Mouse (Mus musculus) brown adipose tissue, adult 24 weeks (tissue): Measurements from ENCODE around the gene Wdr82. TPM values are rescaled to one million over a fixed set of nuclear protein-coding genes. Genes with fewer than 3 reads are reported as not detected.

ENCODE experiments used
- H3K27ac ChIP-seq: fragments of 200-500 bp; replicated peaks from 2 replicates; pipeline ENCODE4 v1.5.1; 2012; ENCODE audit warnings: low read depth, mild to moderate bottlenecking, low read length
- H3K4me1 ChIP-seq: fragments of 200-500 bp; 2 replicates; pipeline ENCODE4 v1.6.1; 2012; ENCODE audit warnings: low read length, mixed read lengths; ENCODE audit not compliant: control insufficient read depth, insufficient read depth, insufficient read length
- H3K4me3 ChIP-seq: fragments of 200-500 bp; 2 replicates; pipeline ENCODE4 v1.5.1; 2012; ENCODE audit warnings: low read depth, mild to moderate bottlenecking, low read length, moderate library complexity; ENCODE audit not compliant: insufficient read depth
- polyA plus RNA-seq: library from polyadenylated mRNA; stranded (reverse); fragments of >200 nt; gene quantifications from 2 replicates; pipeline ENCODE4 v1.2.4, GENCODE M21; 2012; ENCODE audit not compliant: missing spikeins, insufficient read depth, insufficient read length

Gene Wdr82
- polyA plus RNA-seq, 1 experiment, result 19.7 TPM

DNA sequence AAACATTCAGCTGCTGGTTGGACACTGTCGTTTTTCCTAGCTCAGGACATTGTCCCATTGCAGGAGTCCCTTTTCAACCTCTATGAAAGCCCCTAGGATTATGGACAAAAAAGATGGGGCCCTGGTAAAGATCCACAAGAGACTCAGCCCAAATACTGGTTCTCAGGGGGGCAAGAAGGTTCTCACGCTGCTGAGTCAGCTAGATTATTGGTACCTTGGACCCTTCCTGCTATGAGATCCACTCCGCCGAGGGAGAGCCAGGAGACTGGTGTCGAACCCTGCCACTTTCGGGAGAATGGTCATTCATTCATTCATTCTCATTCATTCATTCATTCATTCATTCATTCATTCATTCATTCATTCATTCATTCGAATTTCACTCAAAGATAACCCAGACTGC is 46.2 kb downstream of the Wdr82 start:
- Histone ChIP-seq H3K4me1 (no peaks in the 10 kb centered on the region), H3K27ac (no peak overlapping the region), H3K4me3 (no peak overlapping the region)

DNA sequence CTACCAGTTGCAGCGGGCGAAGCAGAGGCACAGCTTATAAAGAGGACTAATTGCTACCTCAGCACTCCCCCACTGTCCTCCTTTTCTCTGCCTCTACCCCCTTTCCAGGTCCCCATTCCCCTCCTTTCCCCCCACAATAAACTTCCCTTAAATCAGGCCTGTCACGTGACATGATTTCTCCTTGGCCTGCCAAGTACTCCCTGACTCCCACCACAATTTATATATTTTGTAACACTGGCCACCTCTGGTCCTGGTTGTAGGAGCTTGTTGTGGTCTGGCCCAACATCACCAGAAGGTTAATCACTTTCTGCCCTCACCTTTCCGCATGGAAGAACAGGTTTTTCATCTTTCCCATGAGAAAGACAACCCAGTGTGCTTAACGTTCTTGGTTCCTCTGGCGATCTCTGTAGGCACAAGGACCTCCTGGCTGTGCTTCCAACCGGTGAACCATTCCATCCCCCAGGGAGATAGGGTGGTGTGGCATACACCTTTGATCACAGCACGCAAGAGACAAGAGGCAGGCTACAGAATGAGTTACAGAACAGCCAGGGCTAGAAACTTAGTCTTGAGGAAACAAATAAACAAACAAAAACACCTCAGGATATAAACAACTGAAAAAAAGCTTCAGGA is 50.3 kb downstream of the Wdr82 start:
- H3K4me1 ChIP-seq, result peaks cover 4% of the 10 kb centered on the region; the same call in 1 of the 2 replicates
- no peak overlapping the region for H3K27ac ChIP-seq
- H3K4me3 ChIP-seq, result no peak overlapping the region

DNA sequence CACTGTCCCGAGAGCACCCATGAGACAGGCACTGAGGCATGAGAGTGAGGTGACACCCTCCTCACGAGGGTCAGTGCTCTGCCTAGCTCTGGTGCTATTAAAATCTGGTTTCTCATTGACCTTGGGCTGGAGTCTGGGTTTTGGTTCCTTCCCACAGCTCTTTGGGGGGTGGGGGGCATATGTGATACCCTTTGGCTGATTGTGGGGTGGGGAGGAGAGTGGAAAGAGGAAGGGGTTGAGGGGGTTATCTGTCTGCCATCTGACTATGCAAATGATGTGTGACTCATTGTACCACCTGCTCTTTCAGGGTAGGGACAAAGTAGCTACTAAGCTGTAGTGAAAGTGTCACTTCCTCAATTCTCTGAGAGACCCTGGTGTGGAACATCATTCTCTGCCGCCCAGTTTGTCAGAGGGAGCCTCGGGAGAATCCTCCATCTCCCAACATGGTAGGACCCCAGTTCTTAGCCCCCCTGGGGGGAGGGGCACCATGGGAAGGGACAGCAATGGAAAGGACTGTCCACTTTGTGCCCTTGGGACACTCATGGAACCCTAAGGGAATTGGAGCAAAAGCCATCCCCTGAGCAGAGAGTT is 51.6 kb downstream of the Wdr82 start, which contains the start of gene Tlr9:
Tlr9 (plus strand) TSS at position 338 of the 591 bp plus-strand sequence.
- H3K27ac ChIP-seq, result peak within 1 kb of the TSS; percentile 63; the same call in 1 of the 2 replicates
- H3K4me3 ChIP-seq, result peak within 1 kb of the TSS; percentile 31; the same call in 1 of the 2 replicates

DNA sequence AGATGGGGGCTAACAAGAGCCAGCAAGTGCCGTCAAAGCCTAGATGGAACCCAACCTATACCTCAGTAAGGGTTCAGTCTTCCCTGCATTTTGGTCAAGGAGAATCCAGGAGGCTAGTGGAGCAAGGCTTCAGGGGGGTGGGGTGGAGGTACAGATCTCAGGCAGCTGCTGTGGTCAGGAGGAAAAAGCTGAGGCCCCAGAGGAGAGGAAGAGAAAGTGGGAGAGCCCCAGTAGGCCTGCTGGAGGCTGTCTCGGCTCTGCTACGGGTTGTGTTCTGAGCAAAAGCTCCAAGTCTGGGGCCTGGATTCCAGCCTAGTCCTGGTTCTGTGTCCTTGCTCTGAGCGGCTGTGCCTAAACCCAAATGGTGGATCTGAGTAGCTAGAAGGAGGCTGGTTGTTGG is 52.3 kb downstream of the Wdr82 start:
- peaks cover 4% of the 10 kb centered on the region; the same call in 1 of the 2 replicates for H3K4me1 ChIP-seq
- peak overlapping the region; percentile 63; the same call in 1 of the 2 replicates for H3K27ac ChIP-seq
- peak overlapping the region; percentile 31; the same call in 1 of the 2 replicates for H3K4me3 ChIP-seq

More for the DNA sequence above, 51.6 kb downstream of the Wdr82 start, which contains the start of gene Tlr9:
- peaks cover 4% of the 10 kb centered on the region; the same call in 1 of the 2 replicates for H3K4me1 ChIP-seq

DNA sequence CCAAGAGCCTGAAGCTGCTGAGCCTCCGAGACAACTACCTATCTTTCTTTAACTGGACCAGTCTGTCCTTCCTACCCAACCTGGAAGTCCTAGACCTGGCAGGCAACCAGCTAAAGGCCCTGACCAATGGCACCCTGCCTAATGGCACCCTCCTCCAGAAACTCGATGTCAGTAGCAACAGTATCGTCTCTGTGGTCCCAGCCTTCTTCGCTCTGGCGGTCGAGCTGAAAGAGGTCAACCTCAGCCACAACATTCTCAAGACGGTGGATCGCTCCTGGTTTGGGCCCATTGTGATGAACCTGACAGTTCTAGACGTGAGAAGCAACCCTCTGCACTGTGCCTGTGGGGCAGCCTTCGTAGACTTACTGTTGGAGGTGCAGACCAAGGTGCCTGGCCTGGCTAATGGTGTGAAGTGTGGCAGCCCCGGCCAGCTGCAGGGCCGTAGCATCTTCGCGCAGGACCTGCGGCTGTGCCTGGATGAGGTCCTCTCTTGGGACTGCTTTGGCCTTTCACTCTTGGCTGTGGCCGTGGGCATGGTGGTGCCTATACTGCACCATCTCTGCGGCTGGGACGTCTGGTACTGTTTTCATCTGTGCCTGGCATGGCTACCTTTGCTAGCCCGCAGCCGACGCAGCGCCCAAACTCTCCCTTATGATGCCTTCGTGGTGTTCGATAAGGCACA is 54.9 kb downstream of the Wdr82 start:
- Histone ChIP-seq H3K4me1 (peaks cover 4% of the 10 kb centered on the region; the same call in 1 of the 2 replicates), H3K4me3 (peak overlapping the region; percentile 11), H3K27ac (no peak overlapping the region)

DNA sequence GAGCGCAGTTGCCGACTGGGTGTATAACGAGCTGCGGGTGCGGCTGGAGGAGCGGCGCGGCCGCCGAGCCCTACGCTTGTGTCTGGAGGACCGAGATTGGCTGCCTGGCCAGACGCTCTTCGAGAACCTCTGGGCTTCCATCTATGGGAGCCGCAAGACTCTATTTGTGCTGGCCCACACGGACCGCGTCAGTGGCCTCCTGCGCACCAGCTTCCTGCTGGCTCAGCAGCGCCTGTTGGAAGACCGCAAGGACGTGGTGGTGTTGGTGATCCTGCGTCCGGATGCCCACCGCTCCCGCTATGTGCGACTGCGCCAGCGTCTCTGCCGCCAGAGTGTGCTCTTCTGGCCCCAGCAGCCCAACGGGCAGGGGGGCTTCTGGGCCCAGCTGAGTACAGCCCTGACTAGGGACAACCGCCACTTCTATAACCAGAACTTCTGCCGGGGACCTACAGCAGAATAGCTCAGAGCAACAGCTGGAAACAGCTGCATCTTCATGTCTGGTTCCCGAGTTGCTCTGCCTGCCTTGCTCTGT is 55.5 kb downstream of the Wdr82 start:
- Histone ChIP-seq H3K4me1 (peaks cover 4% of the 10 kb centered on the region; the same call in 1 of the 2 replicates), H3K27ac (no peak overlapping the region)

DNA sequence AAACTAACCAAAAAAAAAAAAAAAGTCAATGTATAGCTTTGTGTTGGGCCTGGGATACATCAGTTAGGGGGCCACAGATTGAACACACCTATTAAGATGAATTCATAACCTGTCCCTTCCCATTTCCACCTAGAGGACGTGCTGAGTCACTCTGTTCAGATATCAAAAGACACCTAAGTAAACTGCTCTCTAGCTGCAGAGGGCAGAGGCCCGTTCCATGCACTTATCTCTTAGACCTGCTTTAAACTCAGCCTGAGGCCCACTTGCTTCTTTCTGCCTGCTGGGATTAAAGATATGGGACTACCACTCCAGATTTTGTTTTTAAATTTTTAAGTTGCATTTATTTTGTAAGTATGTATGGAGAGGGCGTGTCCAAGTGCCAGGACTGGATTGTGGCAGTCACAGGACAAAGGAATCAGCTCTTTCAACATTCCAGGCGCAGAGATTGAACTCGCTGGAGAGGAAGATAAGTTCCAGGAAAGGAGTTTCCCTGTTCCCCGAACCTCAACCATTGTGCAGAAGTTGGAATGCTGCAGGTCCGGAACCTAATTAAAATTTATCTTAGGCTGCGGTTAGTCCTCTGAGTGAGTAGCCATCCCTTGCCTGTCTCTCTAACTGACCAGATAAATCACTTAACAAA is 57.2 kb downstream of the Wdr82 start:
- no peak overlapping the region for H3K4me3 ChIP-seq
- H3K4me1 ChIP-seq, result peaks cover 4% of the 10 kb centered on the region; the same call in 1 of the 2 replicates
- no peak overlapping the region for H3K27ac ChIP-seq

More for the DNA sequence above, 55.5 kb downstream of the Wdr82 start:
- H3K4me3 ChIP-seq, result peak overlapping the region; percentile 11

DNA sequence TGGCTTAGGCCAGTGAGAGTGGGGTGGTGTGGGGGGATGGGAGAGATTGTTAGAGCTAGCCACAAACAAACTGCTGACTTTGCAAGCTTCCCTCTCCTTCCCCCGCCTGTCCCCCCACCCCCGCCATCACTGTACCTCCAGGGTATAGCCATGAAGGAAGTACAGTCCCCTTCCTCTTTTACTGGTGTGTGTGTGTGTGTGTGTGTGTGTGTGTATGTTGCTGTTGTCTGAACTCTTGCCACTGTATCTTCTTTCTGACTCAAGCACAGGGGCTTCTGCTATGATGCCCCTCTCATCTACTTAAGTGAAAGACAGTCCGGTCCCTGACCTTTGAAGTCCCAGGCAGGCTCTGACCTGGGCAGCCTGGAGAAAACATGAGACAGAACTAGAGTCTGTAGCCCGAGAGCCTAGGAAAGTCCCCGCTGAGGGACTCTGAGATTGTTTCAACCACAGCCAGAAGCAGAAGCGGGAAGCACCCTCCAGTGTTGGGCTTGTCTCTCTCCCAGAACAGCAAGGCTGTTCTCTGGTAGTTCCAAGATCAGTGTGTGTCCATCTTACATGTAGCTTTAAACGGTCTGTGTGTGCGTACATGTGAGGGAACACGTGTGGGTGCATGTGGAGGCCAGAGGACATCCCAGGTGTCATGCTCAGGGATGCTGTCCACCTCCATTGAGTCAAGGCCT is 59.5 kb downstream of the Wdr82 start:
- Histone ChIP-seq H3K4me3 (no peak overlapping the region), H3K27ac (peak overlapping the region; percentile 24; the same call in 1 of the 2 replicates), H3K4me1 (peaks cover 6% of the 10 kb centered on the region; the same call in 1 of the 2 replicates)

DNA sequence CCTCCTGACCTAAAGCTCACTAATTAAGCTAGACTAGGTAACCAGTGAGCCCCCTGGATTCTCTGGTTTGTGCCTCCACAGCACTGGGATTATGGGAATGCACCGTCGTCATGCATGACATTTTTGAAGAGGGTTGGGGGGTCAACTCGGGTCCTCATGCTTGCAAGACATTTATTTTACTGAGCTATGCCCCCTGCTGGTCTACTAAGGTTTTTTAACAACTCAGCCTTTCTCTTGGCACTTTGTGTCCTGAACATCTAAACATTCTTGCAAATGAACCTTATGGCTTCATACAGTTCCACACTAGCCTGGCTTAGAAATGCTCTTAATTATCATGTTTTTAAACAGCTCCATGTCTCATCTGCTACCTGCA is 60.0 kb downstream of the Wdr82 start:
- peak overlapping the region; percentile 24; the same call in 1 of the 2 replicates for H3K27ac ChIP-seq
- H3K4me1 ChIP-seq, result peaks cover 4% of the 10 kb centered on the region; the same call in 1 of the 2 replicates
- H3K4me3 ChIP-seq, result no peak overlapping the region

DNA sequence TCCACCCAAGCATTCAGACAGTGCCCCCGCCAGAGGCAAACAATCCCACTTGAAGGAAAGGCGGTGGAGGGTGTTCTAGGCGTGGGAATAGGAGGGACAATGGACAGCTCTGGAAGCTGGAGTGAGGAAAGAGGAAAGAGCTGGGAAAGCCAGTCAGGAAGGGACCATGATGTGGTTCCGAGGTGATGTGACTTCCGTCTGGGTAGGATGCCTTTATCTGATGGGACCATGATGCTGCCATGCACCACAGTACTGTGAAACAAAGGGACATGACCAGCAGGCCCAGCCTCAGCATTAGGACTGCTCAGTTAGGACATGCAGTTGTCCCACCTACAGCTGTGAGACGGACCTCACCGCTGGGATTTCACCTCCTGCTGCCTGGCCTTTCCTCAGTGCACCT is 60.5 kb downstream of the Wdr82 start:
- Histone ChIP-seq H3K27ac (no peak overlapping the region), H3K4me1 (peaks cover 3% of the 10 kb centered on the region; the same call in 1 of the 2 replicates), H3K4me3 (no peak overlapping the region)

DNA sequence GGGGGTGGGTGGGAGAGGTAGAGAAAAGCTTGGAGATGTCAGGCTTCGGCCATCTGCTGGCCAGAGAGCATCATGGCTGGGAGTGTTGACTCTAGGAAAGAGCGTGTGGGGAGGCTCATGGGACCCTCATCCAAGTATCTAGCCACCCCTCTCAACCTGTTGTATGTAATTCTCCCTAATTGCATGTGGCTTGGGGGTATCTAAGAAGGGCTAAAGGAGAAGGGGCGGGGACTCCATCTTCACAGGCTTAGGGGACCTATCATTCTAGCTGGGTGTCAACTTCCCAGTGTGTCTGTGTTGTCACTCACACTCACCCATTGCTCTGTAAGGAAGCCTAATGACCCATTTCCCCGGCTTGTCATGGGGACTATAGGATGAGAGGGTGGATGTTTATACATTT is 61.1 kb downstream of the Wdr82 start:
- no peak overlapping the region for H3K4me3 ChIP-seq
- peaks cover 7% of the 10 kb centered on the region; the same call in 1 of the 2 replicates for H3K4me1 ChIP-seq
- H3K27ac ChIP-seq, result no peak overlapping the region

DNA sequence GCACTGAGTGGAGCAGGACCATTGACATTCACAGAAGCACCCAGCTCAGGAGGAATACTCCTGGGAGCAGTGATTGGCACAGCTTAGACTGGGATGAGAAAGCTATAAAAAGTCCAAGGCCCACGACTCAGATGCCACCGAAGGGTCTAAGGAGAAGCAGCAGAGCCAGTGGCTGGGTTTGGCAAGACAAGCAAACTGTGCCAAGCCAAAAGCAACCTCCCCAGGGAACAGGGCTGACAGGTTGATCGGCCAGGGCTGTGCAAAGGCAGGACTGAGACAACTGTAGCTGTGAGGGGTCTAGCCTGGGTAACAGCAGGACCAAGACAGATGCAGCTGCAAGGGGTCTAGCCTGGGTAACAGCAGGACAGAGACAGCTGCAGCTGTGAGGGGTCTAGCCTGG is 62.2 kb downstream of the Wdr82 start:
- Histone ChIP-seq H3K4me1 (peaks cover 9% of the 10 kb centered on the region; the same call in 1 of the 2 replicates), H3K4me3 (no peak overlapping the region), H3K27ac (no peak overlapping the region)

DNA sequence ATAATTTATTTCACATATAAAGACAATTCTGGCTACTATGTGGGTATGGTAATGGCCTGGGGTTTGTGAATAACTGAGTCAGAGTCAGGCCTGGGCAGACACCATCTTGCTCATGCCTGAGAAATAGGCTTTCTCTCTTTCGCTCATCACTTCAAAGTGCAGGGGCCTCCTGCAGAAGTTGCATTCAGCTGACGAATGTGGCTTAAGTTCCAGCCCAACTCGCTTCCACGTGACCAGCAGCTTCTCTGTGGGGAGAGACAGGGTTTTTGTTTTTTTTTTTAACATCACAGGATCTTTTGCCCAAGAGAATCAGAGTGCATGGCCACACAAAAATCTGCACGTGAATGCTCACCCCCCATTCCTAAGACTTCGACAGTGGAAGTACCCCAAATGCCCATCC is 63.2 kb downstream of the Wdr82 start:
- H3K4me3 ChIP-seq, result no peak overlapping the region
- H3K4me1 ChIP-seq, result peaks cover 9% of the 10 kb centered on the region; the same call in 1 of the 2 replicates
- H3K27ac ChIP-seq, result no peak overlapping the region

DNA sequence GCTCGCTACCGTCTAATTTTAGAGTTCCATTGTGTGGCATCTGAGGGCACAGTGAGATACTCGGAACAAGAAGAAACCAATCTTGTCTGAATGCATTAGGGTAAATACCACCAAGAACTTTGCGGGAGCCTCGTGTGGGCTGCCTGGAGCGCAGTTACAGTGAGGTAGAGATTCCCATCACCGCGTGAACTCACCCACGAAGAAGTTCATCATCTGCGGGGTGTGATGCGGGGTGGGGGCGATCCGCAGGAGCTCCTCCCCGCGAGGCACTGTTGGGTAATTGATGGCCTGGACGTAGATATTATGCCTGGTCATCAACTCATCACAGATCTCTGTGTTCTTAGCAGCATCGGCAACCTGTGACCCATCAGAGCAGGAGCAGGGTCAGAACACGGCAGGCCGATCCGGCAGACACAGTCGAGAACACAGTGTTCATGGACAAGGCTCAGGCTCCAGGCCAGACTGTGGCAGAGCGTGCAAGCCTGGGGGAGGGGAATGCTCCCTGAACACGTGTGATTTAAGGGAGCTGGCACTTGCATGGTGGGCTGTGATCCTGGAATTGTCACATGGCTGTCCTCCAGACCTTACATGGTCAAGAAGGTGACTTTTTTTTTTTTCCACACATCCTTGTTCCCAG is 64.6 kb downstream of the Wdr82 start:
- peaks cover 9% of the 10 kb centered on the region; the same call in 1 of the 2 replicates for H3K4me1 ChIP-seq
- H3K27ac ChIP-seq, result peak overlapping the region; percentile 35; the same call in 1 of the 2 replicates
- H3K4me3 ChIP-seq, result no peak overlapping the region
